Mouse (Mus musculus) CH12.LX (cell line): ENCODE data around the gene Rasal3. TPM values are rescaled to one million over a fixed set of nuclear protein-coding genes. Genes with fewer than 3 reads are reported as not detected.
A peak's percentile ranks its signal among the peaks of the same experiment; 100 is the strongest.

Experiments used
- DNase-seq: peaks from one replicate; pipeline ENCODE4 v3.0.0-alpha.2; 2013; ENCODE audit errors: extremely low read depth
- H3K27ac ChIP-seq: 2 replicates; pipeline ENCODE4 v1.5.1; 2012; ENCODE audit warnings: low read depth, mild to moderate bottlenecking, control low read depth, moderate library complexity; ENCODE audit not compliant: insufficient read depth
- H3K27me3 ChIP-seq: replicated peaks from 2 replicates; pipeline ENCODE3; 2012; ENCODE audit warnings: inconsistent platforms
- H3K36me3 ChIP-seq, 2 experiments: replicated peaks in 1 of 2; 2 replicates each; pipeline versions ENCODE3 to v1.6.1; 2012; ENCODE audit warnings: inconsistent platforms in 1 of 2, low read length in 1 of 2, mild to moderate bottlenecking in 1 of 2, mixed read lengths in 1 of 2, moderate library complexity in 1 of 2; ENCODE audit not compliant: control insufficient read depth in 1 of 2, insufficient read depth in 1 of 2
- H3K4me1 ChIP-seq, 2 experiments: 2 replicates each; pipeline ENCODE4 v1.6.1; 2012; ENCODE audit warnings: inconsistent platforms in 1 of 2, moderate library complexity in 1 of 2; ENCODE audit not compliant: insufficient read depth in 2 of 2, control insufficient read depth in 1 of 2
- H3K4me2 ChIP-seq: 2 replicates; pipeline ENCODE4 v1.6.1; 2012; ENCODE audit warnings: low read depth, mild to moderate bottlenecking, control low read depth; ENCODE audit not compliant: poor library complexity, insufficient read depth, severe bottlenecking
- H3K4me3 ChIP-seq, 3 experiments: fragments of 150-350 bp in 1 of 3; sonication (generic) in 1 of 3; replicated peaks in 1 of 3; 2 replicates each; pipeline versions ENCODE3 to v1.5.1; 2011 to 2012; ENCODE audit warnings: low read depth in 2 of 3, low read length in 2 of 3, mild to moderate bottlenecking in 2 of 3, moderate library complexity in 2 of 3, control low read depth in 1 of 3, improper control_type of control experiment in 1 of 3, inconsistent platforms in 1 of 3, mixed read lengths in 1 of 3; ENCODE audit not compliant: poor library complexity in 1 of 3
- H3K79me2 ChIP-seq: replicated peaks from 2 replicates; pipeline ENCODE4 v1.6.1; 2012; ENCODE audit warnings: mild to moderate bottlenecking, moderate library complexity; ENCODE audit not compliant: control insufficient read depth, poor library complexity, insufficient read depth, severe bottlenecking; ENCODE audit errors: extremely low read depth
- H3K9ac ChIP-seq: 2 replicates; pipeline ENCODE4 v1.6.1; 2012; ENCODE audit warnings: low read depth, mild to moderate bottlenecking, control low read depth, moderate library complexity; ENCODE audit not compliant: insufficient read depth
- H3K9me3 ChIP-seq: replicated peaks from 2 replicates; pipeline ENCODE3; 2012; ENCODE audit warnings: low read length, inconsistent platforms, mixed read lengths
- CHD1 ChIP-seq: IDR thresholded peaks from 2 replicates; pipeline ENCODE4 v1.6.1; 2012; ENCODE audit warnings: low read depth, low read length, improper control_type of control experiment, inconsistent platforms
- CTCF ChIP-seq, 2 experiments: IDR thresholded peaks in 1 of 2; conservative IDR thresholded peaks in 1 of 2; 2 replicates each; pipeline ENCODE4 v1.5.1; 2011 to 2012; ENCODE audit warnings: low read depth in 2 of 2, low read length in 2 of 2, improper control_type of control experiment in 1 of 2, inconsistent platforms in 1 of 2, mild to moderate bottlenecking in 1 of 2, moderate library complexity in 1 of 2
- E2F4 ChIP-seq: IDR thresholded peaks from 2 replicates; pipeline ENCODE4 v1.6.1; 2011; ENCODE audit warnings: low read depth, low read length, improper control_type of control experiment; ENCODE audit not compliant: insufficient replicate concordance
- ETS1 ChIP-seq: conservative IDR thresholded peaks from 2 replicates; pipeline ENCODE4 v1.6.1; 2012; ENCODE audit warnings: low read depth, mild to moderate bottlenecking, inconsistent platforms, low read length, improper control_type of control experiment, moderate library complexity
- GABPA ChIP-seq: IDR thresholded peaks from 2 replicates; pipeline ENCODE4 v1.6.1; 2012; ENCODE audit warnings: low read depth, low read length, improper control_type of control experiment, inconsistent platforms; ENCODE audit not compliant: insufficient replicate concordance
- HCFC1 ChIP-seq: IDR thresholded peaks from 2 replicates; pipeline ENCODE4 v1.6.1; 2012; ENCODE audit warnings: low read depth, mild to moderate bottlenecking, inconsistent platforms, low read length, improper control_type of control experiment
- JUN ChIP-seq: IDR thresholded peaks from 2 replicates; pipeline ENCODE4 v1.6.1; 2011; ENCODE audit warnings: low read depth, mild to moderate bottlenecking, low read length, improper control_type of control experiment, moderate library complexity; ENCODE audit not compliant: insufficient read depth
- MAFK ChIP-seq: IDR thresholded peaks from 2 replicates; pipeline ENCODE4 v1.6.1; 2011; ENCODE audit warnings: low read length, improper control_type of control experiment; ENCODE audit not compliant: insufficient replicate concordance
- MAX ChIP-seq: IDR thresholded peaks from 2 replicates; pipeline ENCODE4 v1.6.1; 2011; ENCODE audit warnings: low read length, improper control_type of control experiment
- MAZ ChIP-seq: IDR thresholded peaks from 2 replicates; pipeline ENCODE4 v1.6.1; 2012; ENCODE audit warnings: low read depth, mild to moderate bottlenecking, inconsistent platforms, low read length, improper control_type of control experiment, moderate library complexity
- MYC ChIP-seq: IDR thresholded peaks from 2 replicates; pipeline ENCODE4 v1.6.1; 2011; ENCODE audit warnings: low read depth, mild to moderate bottlenecking, improper control_type of control experiment, low read length
- NELFE ChIP-seq: IDR thresholded peaks from 2 replicates; pipeline ENCODE4 v1.6.1; 2011; ENCODE audit warnings: low read depth, low read length, improper control_type of control experiment
- NRF1 ChIP-seq: IDR thresholded peaks from 2 replicates; pipeline ENCODE4 v1.6.1; 2014; ENCODE audit warnings: low read depth, mild to moderate bottlenecking, inconsistent platforms, low read length, improper control_type of control experiment, moderate library complexity
- PAX5 ChIP-seq: IDR thresholded peaks from 2 replicates; pipeline ENCODE4 v1.6.1; 2012; ENCODE audit warnings: low read length, inconsistent platforms, mixed read lengths
- POLR2A ChIP-seq: IDR thresholded peaks from 2 replicates; pipeline ENCODE4 v1.6.1; 2011; ENCODE audit warnings: low read depth, mild to moderate bottlenecking, improper control_type of control experiment, low read length
- RAD21 ChIP-seq: IDR thresholded peaks from 2 replicates; pipeline ENCODE4 v1.6.1; 2011; ENCODE audit warnings: low read depth, mild to moderate bottlenecking, low read length, improper control_type of control experiment, moderate library complexity
- RCOR1 ChIP-seq: conservative IDR thresholded peaks from 2 replicates; pipeline ENCODE4 v1.6.1; 2012; ENCODE audit warnings: low read depth, mild to moderate bottlenecking, inconsistent platforms, low read length, improper control_type of control experiment
- SMC3 ChIP-seq: IDR thresholded peaks from 2 replicates; pipeline ENCODE4 v1.6.1; 2011; ENCODE audit warnings: low read depth, low read length, improper control_type of control experiment
- TBP ChIP-seq: conservative IDR thresholded peaks from 2 replicates; pipeline ENCODE4 v1.6.1; 2011; ENCODE audit warnings: low read depth, low read length, improper control_type of control experiment
- USF1 ChIP-seq: IDR thresholded peaks from 2 replicates; pipeline ENCODE4 v1.6.1; 2014; ENCODE audit warnings: low read depth, mild to moderate bottlenecking, inconsistent platforms, low read length, improper control_type of control experiment
- USF2 ChIP-seq: conservative IDR thresholded peaks from 2 replicates; pipeline ENCODE4 v1.6.1; 2011; ENCODE audit warnings: low read depth, low read length, improper control_type of control experiment
- ZC3H11A ChIP-seq: IDR thresholded peaks from 2 replicates; pipeline ENCODE4 v1.6.1; 2012; ENCODE audit warnings: low read depth, mild to moderate bottlenecking, inconsistent platforms, low read length, improper control_type of control experiment
- ZMIZ1 ChIP-seq: IDR thresholded peaks from 2 replicates; pipeline ENCODE4 v1.6.1; 2012; ENCODE audit warnings: low read depth, mild to moderate bottlenecking, inconsistent platforms, low read length, improper control_type of control experiment
- ZNF384 ChIP-seq: IDR thresholded peaks from 2 replicates; pipeline ENCODE4 v1.6.1; 2012; ENCODE audit warnings: low read depth, low read length, improper control_type of control experiment, inconsistent platforms
- dilution Hi-C: fragments of 300-500 bp; cut with MboI; formaldehyde crosslinking; loops from 2 replicates; pipeline ENCODE4 v1.14.3; 2020; ENCODE audit warnings: low sequenced_read_pairs; ENCODE audit not compliant: extremely low pct_unique_long_range_greater_than_20kb, extremely low pct_ligation_motif_present
- in situ Hi-C: fragments of 300-500 bp; cut with MboI; formaldehyde crosslinking; loops from 3 replicates; pipeline ENCODE4 v1.14.3; 2019; ENCODE audit warnings: low sequenced_read_pairs, low pct_ligation_motif_present, low pct_unique_long_range_greater_than_20kb, mixed read lengths
- polyA plus RNA-seq: library from polyadenylated mRNA; unstranded; fragments of >175 nt; gene quantifications from 2 replicates; pipeline ENCODE4 v1.2.1, GENCODE M21; 2012; ENCODE audit warnings: low read depth; ENCODE audit not compliant: insufficient read length
- total RNA-seq, 2 experiments: library from RNA; depleted of rRNA; stranded (reverse); fragments of 300-350 nt in 1 of 2; fragments of >200 nt in 1 of 2; gene quantifications; 2 replicates each; pipeline ENCODE4 v1.2.3; 2012 to 2014

Gene Rasal3
- total and polyA plus RNA-seq, 3 experiments: 18.1 to 83.2 (median 27.5) TPM

GRCm38 (mm10) chr17:32431972-32432371 is 28.6 kb upstream of the Rasal3 start:
- H3K36me3 ChIP-seq: no peaks in the 10 kb centered on the region
- dilution Hi-C loops (no loop called here), in situ Hi-C loops (no loop called here)
- DNase-seq: peak; percentile 49
- peaks cover 0 to 5% of the 10 kb centered on the region in 2 experiments; a peak in 2 of 4 replicates for H3K4me1 ChIP-seq
- TF ChIP-seq RAD21: peak; percentile 77
- TF ChIP-seq ZNF384: no peak
- no peak for TF ChIP-seq HCFC1
- peak; percentile 25 to 76; a peak in 3 of 4 replicates for TF ChIP-seq CTCF (conservative IDR thresholded peaks at IDR 0.05 in 1 of 2, IDR thresholded peaks at IDR 0.05 in 1 of 2; ENCODE audit: low read depth in 2 of 2, low read length in 2 of 2)
- TF ChIP-seq SMC3: peak; percentile 73
- no peak for TF ChIP-seq GABPA
- TF ChIP-seq NELFE: no peak
- TF ChIP-seq JUN: no peak
- peak; percentile 45; the same call in 1 of the 2 replicates for TF ChIP-seq ZC3H11A
- no peak overlapping the region for H3K4me3 ChIP-seq
- H3K4me2 ChIP-seq: no peak overlapping the region
- H3K9me3 ChIP-seq: no peaks in the 10 kb centered on the region
- H3K79me2 ChIP-seq: no peaks in the 10 kb centered on the region
- H3K9ac ChIP-seq: no peak overlapping the region
- no peak overlapping the region for H3K27ac ChIP-seq
- no peaks in the 10 kb centered on the region for H3K27me3 ChIP-seq

DNA sequence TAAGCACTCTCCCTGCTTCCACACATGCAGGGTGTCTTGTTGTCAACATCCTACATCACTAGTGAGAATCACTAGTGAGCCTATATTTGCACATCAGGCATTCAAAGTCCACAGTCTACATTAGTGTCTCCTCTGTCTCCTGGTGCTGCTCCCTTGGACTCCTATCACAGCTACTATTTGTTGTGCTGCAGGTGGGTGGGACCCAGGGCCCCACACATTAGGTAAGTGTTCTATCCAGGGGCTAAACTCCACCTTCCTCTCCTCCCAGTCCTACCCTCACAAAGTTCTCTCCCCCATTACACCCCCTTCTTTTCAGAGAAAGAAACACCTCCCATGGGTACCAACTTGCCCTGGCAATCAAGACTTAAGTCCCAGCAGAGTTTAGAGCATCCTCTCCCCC is 23.2 kb upstream of the Rasal3 start:
- H3K4me2 ChIP-seq: no peak overlapping the region
- H3K9ac ChIP-seq: no peak overlapping the region
- no peak overlapping the region for H3K4me3 ChIP-seq
- H3K27me3 ChIP-seq: no peaks in the 10 kb centered on the region
- H3K4me1 ChIP-seq: peaks cover 27 to 36% of the 10 kb centered on the region in 2 experiments
- no peaks in the 10 kb centered on the region for H3K9me3 ChIP-seq
- TF ChIP-seq ETS1: no peak
- no peak for TF ChIP-seq USF2
- TF ChIP-seq TBP: no peak
- TF ChIP-seq CHD1: no peak
- TF ChIP-seq RCOR1: no peak
- TF ChIP-seq CTCF (conservative IDR thresholded peaks at IDR 0.05 in 1 of 2, IDR thresholded peaks at IDR 0.05 in 1 of 2; ENCODE audit: low read depth in 2 of 2, low read length in 2 of 2): no peak
- no peak for TF ChIP-seq ZNF384
- no peaks in the 10 kb centered on the region for H3K79me2 ChIP-seq
- in situ Hi-C loops: no loop called here
- dilution Hi-C loops: no loop called here
- no peak overlapping the region for H3K27ac ChIP-seq
- no peaks in the 10 kb centered on the region for H3K36me3 ChIP-seq
- DNase-seq: no peak

GRCm38 (mm10) chr17:32424034-32424433 is 20.7 kb upstream of the Rasal3 start, which contains the start of gene Pglyrp2:
Gene Pglyrp2, minus strand, starts transcription at chr17:32424167.
- Histone ChIP-seq H3K27me3 (no peaks in the 10 kb centered on the region), H3K4me1 (peaks cover 23 to 39% of the 10 kb centered on the region in 2 experiments), H3K9me3 (no peaks in the 10 kb centered on the region), H3K27ac (no peak within 1 kb of the TSS), H3K4me3 (peak within 1 kb of the TSS in 1 of 3 experiments; percentile 2), H3K9ac (no peak within 1 kb of the TSS; the same call in 1 of the 2 replicates), H3K36me3 (peaks cover 0 to 3% of the 10 kb centered on the region in 2 experiments), H3K4me2 (peak within 1 kb of the TSS; percentile 61), H3K79me2 (no peaks in the 10 kb centered on the region)
- TF ChIP-seq PAX5 (no peak), SMC3 (no peak), HCFC1 (no peak), RCOR1 (no peak), POLR2A (no peak), NELFE (no peak), NRF1 (no peak), MAZ (no peak), ZC3H11A (no peak), E2F4 (no peak), MYC (no peak), MAFK (no peak), MAX (no peak), ZMIZ1 (no peak), USF1 (no peak)
- in situ Hi-C loops: no loop called here
- dilution Hi-C loops: no loop called here
- DNase-seq: no peak
